Mouse (Mus musculus): Measurements from ENCODE around the gene Tbc1d30.
A peak's percentile ranks its signal among the peaks of the same experiment; 100 is the strongest.

Tbc1d30 gene

DNA sequence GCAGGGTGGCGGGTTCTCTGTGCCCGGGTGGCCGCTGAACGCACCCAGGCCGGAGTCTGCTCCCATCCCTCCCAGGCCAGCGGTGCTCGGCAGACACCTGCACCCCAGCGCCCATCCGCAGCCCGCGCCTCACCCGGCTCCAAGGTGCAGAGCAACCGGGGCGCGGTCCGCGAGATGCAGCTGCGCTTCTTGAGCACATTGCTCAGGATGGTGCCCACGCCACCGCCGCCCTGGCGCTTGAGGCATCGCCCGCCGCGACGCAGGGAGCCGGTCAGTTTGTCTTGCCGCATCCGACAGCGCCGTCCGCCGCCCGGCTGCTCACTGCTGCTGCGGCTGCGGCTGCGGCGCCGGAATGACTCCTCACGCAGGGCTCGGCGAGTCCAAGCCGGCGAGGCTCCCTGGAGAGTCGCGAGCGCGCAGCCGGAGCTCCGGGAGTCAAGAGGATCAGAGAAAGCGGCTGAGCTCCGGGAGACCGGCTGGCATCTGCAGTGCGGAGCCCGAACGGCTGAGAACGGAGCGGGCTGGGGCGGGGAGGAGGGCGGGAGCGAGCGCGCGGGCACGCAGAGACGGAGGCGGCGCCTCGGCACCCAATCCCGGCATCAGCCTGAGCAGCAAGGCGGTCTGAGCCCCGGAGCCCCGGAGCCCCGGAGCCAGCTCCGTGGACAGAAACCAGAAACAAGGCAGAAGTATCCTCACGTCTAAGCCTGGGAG is 40.4 kb downstream of the Tbc1d30 start:
- DNase-seq: peak; percentile 88

DNA sequence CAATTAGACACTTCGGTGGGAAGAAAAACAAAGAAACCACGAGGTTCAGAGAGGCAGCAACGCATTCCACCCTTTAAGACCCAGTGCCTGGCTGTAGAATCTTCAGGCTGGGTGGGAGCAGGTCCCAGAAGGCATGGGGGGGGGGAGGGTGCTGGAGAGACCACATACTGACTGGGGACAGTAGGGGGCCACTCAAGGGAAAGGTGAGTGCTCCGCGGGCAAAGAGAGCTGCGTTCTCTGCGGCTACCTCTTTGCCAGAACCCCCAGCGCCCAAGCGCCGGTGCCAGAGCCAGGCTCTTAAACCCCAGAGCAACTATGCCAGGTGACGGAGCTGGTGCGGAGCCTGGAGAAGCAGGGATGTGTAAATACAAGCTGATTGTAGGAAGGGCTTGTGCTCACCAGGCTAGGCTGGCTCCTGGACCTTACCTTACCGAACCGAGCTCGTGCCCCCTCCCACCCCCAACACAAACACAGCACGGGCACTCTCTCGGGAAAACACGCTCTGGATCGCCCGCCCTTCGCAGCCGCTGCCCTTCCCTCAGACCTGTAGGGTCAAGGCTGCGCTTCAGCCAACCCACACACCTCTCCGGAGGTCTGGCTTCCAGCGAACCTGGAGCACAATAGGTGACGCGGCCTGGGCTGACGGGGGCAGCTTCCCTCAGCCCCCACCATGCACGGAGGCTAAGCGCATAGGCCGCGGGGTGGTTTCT is 41.1 kb downstream of the Tbc1d30 start:
- DNase-seq: no peak

DNA sequence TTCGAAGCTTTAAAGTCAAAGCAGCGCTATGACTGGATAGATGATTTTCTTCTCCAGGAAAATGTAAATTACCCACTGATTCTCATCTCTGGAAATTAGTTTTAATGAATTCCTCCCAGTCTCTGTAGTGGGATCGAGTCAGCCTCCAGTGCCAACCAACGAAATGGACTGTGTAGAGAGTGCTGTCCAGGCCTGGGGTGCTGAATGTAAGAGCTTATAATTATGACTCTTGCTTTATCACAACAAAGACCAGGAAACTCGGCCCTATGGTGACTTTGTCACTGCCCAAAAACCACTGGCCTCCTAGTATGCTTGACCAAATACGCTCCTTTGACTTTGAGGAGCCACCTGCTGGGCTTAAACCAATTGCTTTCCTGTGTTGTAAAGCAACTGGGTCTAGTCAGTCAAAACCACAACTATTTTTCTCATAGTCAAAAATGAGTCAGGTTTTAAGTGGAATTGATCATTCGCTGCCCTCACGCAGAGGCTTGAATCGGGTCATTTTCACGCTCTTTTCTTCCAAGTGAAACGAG is 41.9 kb downstream of the Tbc1d30 start:
- DNase-seq: no peak

- DNase-seq: no peak
Measured at GRCm38 (mm10) chr10:121305441-121305840, 45.6 kb downstream of the Tbc1d30 start.

- DNase-seq: no peak
Measured at GRCm38 (mm10) chr10:121303559-121303958, 47.5 kb downstream of the Tbc1d30 start.

DNA sequence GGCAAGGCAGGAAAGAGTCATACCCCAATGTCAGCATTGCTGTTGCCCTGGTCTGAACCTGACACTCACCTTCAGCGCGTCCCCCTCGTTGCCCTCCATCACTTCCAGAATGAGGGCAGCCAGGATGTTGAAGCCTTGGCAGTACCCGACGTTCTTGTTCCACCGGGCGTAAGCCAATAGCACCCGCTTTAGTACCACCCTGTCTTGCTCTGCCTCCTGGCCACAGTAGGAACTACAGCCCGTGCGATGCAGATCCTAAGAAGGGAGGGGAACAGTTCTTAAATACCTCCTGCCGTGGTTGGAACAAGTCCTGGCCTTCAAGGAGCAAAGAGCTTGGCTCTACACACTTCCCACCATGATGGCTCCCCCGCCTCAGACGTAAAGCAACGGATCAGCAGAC is 49.2 kb downstream of the Tbc1d30 start:
- no peak for DNase-seq

DNA sequence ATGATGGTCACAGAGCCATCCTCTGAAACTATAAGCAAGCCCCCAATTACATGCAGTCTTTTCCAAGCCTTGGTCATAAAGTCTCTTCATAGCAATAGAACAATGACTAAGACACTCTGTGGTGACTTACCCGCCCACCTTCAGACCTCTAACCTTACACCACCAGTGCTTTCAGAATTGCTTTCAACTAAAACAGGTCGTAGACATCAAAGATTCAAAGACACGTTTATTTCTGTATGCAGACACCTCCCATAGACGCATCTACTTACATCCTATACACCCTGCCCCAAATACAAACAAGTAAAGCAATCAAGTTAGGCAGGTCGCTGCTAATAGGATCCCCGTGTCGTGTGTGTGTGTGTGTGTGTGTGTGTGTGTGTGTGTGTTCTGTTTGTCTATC is 50.4 kb downstream of the Tbc1d30 start:
- no peak for DNase-seq

DNA sequence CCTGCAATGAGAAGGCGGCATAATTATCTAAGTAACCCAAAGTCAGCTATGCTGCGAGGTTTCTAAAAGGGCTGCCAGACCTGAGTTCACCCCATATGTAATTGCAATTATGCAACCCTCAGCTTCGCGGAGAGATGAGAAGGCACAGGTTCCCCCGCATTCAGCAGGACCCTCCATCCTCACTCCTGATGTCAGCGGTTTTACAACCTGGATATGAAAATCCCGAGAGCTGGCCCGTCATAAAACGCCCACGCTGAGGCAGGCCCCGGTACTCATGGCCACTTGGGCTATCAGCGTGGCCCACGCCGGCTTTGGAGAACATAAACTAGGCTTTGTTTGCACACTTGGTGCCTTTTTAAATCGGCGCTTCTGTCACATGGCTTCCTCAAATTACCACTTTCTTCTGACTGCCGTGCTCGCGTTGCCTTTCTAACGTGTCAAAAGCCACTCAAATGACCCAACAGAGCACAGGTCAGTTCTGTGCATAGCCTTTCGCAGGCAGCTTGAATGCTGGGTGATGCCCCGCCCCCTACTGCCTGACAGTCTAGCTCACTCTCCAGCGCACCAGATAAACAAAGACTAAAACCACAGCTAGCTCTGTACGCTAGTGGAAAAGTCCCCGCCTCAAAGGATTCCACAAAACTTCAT is 53.9 kb downstream of the Tbc1d30 start:
- DNase-seq: peak; percentile 62

GRCm38 (mm10) chr10:121294471-121294870 is 56.6 kb downstream of the Tbc1d30 start:
- DNase-seq: no peak

- no peak for DNase-seq
Measured at GRCm38 (mm10) chr10:121293829-121294228, 57.2 kb downstream of the Tbc1d30 start.

DNA sequence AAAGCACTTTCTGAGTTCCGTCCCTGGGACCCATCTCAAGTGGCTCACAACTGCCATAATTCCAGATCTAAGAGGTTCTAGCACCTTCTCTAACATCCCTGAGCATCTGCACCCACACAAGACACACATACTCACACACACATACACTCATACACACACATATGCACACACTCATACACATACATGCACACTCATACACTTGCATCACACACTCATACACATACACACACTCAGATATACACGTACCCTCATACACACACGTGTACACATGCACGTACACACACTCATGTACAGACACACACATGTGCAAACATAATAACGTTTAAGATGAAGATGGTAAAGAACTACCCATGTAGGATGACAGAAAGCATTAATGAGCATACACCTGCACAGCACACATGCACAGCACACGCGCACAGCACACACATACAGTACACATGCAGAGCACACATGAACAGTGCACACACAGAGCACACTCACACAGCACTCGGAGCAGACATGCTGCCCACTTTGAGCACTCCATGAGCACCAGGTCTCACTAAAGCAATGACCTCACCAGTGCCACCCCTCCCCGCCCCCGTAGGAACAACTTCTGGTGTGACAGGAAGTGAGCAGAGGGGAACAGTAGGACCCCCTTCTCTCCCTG is 59.7 kb downstream of the Tbc1d30 start:
- no peak for DNase-seq

DNA sequence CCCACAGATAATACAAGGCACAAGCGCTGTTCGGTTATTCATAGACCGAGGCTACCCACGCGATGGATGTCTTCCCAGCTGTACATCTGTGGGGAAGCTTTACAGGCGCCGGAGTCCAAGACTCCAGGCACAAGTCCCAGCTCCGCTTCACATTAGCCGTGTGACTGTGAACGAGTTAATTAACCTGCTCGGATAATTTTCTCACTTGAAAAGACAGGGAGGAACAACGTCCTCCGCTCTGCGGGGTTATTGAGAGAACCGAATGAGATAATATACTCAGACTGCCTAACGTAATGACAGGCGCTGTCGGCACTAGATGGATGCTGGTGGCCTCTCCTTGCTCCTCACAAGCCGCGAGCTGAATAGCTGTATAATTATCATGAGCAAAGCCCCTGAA is 60.4 kb downstream of the Tbc1d30 start:
- peak; percentile 88 for DNase-seq

- DNase-seq: no peak
Measured at GRCm38 (mm10) chr10:121289970-121290681, 61.0 kb downstream of the Tbc1d30 start.

DNA sequence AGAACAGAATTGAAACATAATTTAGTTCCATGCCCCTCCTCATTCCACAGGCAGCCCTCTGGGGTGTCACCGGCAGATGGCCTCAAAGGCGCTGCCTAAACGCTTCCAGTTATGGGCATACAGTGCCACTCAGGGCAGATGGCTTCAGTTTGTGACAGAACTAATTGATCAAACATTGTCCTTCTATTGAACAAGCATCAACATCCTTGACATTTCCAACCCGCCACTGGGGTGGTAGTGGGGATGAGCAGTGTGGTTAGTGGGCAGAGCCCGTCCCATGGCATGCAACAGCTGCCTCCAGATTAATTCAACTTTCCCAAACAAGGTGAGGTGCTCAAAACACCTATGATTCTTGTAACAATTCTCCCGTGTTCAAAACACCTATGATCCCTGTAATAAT is 68.2 kb downstream of the Tbc1d30 start:
- DNase-seq: no peak

DNA sequence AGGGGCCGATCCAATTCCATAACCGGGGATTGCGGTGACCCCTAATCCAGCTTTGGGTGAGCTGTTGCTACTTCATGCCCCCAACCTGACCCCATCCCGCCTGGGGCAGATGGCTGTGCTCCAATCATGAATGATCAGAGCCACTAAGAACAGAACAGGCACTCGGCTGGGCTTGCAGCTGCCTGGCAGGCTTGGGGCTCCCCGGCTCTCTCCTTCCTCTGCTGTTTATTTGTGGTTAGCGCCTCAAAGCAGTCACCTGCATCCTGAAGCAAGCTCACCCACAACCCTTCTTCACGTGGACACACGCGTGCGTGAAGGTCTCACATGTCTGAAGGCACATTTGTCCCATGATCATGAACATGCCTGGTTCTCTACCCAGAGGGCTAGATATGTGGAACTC is 68.6 kb downstream of the Tbc1d30 start:
- no peak for DNase-seq

DNA sequence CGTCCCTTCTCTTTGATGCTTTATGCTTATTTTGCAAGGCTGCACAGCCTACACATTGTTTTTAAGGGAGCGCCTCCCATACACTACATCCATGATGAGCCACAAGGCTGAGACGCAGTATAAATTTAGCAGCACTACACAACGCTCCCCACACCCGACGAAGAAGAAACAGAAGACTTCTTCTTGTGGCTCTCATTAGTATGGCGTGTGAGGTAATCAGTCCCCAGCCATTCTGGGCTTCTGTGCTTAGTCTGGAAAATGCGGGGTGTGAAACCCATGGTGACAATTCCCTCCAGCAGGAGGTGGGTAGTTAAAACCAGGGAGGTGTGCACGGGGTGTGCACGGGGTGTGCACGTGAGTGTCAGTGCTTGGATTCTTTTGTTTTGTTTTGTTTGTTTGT is 70.1 kb downstream of the Tbc1d30 start:
- peak; percentile 80 for DNase-seq

- DNase-seq: no peak
Measured at GRCm38 (mm10) chr10:121277022-121277471, 74.0 kb downstream of the Tbc1d30 start.

DNA sequence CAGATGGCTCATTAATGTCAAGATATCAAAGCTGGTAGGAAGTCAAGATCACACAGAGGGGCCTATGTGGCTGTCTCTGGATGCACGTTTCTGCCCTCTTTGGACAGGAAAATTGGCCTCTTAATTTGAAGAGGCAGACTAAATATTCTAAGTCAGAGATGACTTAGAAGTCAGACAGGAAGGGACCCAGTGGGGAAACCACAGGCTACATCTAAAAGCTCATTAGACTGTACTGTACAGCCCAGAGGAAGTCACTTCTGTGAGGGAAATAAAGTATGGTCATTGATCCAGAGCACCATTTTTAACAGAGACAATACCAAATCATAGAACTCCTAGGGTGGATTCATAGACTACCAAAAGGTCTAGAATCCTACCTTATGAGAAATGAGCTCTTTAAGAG is 76.1 kb downstream of the Tbc1d30 start:
- DNase-seq: no peak

DNA sequence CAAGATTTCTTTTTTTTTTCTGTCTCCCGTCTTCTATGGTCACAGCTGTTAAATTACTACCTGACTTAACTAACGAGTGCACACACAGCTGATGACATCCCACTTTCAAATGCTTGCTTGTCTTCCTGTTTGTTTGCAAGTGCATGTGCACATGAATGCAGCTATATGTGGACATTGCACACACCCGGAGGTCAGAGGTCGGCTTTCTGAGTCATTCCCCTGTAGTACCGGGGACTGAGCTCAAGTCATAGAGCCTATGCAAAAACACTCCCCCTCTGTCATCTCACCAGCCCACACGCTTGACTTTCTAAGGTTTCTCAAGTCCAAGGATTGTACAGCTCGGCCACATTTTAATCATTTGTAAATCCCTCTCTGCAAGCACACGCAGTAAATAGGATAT is 80.1 kb downstream of the Tbc1d30 start:
- DNase-seq: no peak

DNA sequence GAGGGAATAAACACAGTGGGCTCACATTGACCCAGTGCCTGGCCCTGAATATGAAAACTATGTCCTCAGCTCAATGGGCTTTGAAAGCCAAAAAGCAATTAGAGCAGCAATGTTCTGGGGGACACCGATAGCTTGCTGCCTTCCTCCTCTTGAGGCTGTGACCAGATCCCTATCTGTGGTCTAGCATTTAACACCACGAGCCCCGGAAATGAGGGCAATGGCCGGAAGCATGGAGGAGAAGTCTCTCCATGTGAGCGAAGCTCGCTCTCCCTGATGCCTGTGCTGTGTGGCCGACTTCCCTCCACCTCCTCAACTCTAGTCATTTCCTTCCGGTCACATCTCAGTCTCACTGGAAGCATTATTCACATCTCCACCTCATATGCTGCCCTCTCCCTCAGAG is 82.3 kb downstream of the Tbc1d30 start:
- DNase-seq: no peak

GRCm38 (mm10) chr10:121264204-121264575 is 86.9 kb downstream of the Tbc1d30 start:
- no peak for DNase-seq

DNA sequence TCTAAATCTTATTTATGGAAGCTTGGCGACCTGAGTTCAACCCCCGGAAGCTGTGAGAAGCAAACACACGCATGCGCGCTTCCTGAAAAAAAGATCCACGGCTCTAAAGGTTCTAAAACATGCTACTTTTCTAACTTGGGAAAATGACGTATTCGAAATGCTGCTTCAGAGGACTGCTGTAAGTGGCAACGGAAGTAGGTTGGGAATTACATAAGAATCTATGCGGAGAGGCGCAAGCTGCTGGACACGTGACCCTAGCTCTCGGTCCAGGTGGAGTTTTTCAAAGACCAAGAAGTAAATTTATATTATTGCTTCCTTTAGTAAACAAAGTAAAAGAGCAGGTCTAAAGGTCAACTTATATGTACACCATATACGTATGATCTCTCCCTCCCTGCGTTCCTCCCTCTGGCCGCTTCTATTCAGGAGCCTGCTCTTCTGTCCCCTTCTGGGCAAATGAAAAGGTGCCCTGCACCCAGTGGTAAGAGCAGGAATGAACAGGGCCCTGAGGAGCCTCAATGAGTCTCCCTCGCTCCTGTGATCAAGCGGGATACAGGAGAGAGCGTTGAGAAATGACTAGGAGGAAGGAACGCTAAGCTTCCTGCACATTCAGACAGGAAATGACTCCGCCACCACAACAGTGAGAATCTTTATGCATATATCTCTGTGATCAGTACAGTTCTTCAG is 87.4 kb downstream of the Tbc1d30 start:
- DNase-seq: peak; percentile 45

Data from right cerebral cortex, adult 18-20 months (tissue).